Mouse (Mus musculus): ENCODE data around the gene Pon1. TPM values are rescaled to one million over a fixed set of nuclear protein-coding genes. Genes with fewer than 3 reads are reported as not detected.

The Pon1 gene
- total RNA-seq, 2 experiments from 2014 or later: not detected

GRCm38 (mm10) chr6:5179189-5179588, 14.6 kb downstream of the Pon1 start:
- DNase-seq (ENCODE audit: extremely low spot score in 1 of 2, low spot score in 1 of 2): no peak

GRCm38 (mm10) chr6:5177967-5178891, 15.5 kb downstream of the Pon1 start:
- no peak for DNase-seq (ENCODE audit: extremely low spot score in 1 of 2, low spot score in 1 of 2)

GRCm38 (mm10) chr6:5174179-5174812, 19.4 kb downstream of the Pon1 start:
- DNase-seq (ENCODE audit: extremely low spot score in 1 of 2, low spot score in 1 of 2): no peak

GRCm38 (mm10) chr6:5172571-5172970, 21.2 kb downstream of the Pon1 start:
- no peak for DNase-seq (ENCODE audit: extremely low spot score in 1 of 2, low spot score in 1 of 2)

- no peak for DNase-seq (ENCODE audit: extremely low spot score in 1 of 2, low spot score in 1 of 2)
These were observed 22.3 kb downstream of the Pon1 start for GRCm38 (mm10) chr6:5171418-5171817.

- no peak for DNase-seq (ENCODE audit: extremely low spot score in 1 of 2, low spot score in 1 of 2)
These were observed 25.6 kb downstream of the Pon1 start for GRCm38 (mm10) chr6:5168158-5168557.

GRCm38 (mm10) chr6:5167051-5167677, 26.6 kb downstream of the Pon1 start:
- no peak for DNase-seq (ENCODE audit: extremely low spot score in 1 of 2, low spot score in 1 of 2)

GRCm38 (mm10) chr6:5164855-5165254, 28.9 kb downstream of the Pon1 start:
- no peak for DNase-seq (ENCODE audit: extremely low spot score in 1 of 2, low spot score in 1 of 2)

GRCm38 (mm10) chr6:5163507-5164144, 30.1 kb downstream of the Pon1 start:
- DNase-seq (ENCODE audit: extremely low spot score in 1 of 2, low spot score in 1 of 2): no peak

- DNase-seq (ENCODE audit: extremely low spot score in 1 of 2, low spot score in 1 of 2): no peak
These were observed 31.7 kb downstream of the Pon1 start for GRCm38 (mm10) chr6:5162052-5162451.

- no peak for DNase-seq (ENCODE audit: extremely low spot score in 1 of 2, low spot score in 1 of 2)
These were observed 34.4 kb downstream of the Pon1 start for GRCm38 (mm10) chr6:5159385-5159791.

- no peak for DNase-seq (ENCODE audit: extremely low spot score in 1 of 2, low spot score in 1 of 2)
These were observed 37.0 kb downstream of the Pon1 start for GRCm38 (mm10) chr6:5156541-5157425.

GRCm38 (mm10) chr6:5155313-5155927, 38.3 kb downstream of the Pon1 start:
- DNase-seq (ENCODE audit: extremely low spot score in 1 of 2, low spot score in 1 of 2): no peak

GRCm38 (mm10) chr6:5154786-5155185, 39.0 kb downstream of the Pon1 start:
- DNase-seq (ENCODE audit: extremely low spot score in 1 of 2, low spot score in 1 of 2): no peak

- DNase-seq (ENCODE audit: extremely low spot score in 1 of 2, low spot score in 1 of 2): no peak
These were observed 41.6 kb downstream of the Pon1 start for GRCm38 (mm10) chr6:5152185-5152584.

- DNase-seq (ENCODE audit: extremely low spot score in 1 of 2, low spot score in 1 of 2): no peak
These were observed 42.6 kb downstream of the Pon1 start for GRCm38 (mm10) chr6:5151171-5151570.

- no peak for DNase-seq (ENCODE audit: extremely low spot score in 1 of 2, low spot score in 1 of 2)
These were observed 43.8 kb downstream of the Pon1 start for GRCm38 (mm10) chr6:5149941-5150340.

- DNase-seq (ENCODE audit: extremely low spot score in 1 of 2, low spot score in 1 of 2): no peak
These were observed 46.1 kb downstream of the Pon1 start for GRCm38 (mm10) chr6:5147488-5148142.

GRCm38 (mm10) chr6:5139666-5140065, 54.1 kb downstream of the Pon1 start:
- no peak for DNase-seq (ENCODE audit: extremely low spot score in 1 of 2, low spot score in 1 of 2)
